Mouse (Mus musculus) heart, embryonic 12.5 days (tissue): ENCODE measurements around the gene Zbtb43. TPM values are rescaled to one million over a fixed set of nuclear protein-coding genes. Genes with fewer than 3 reads are reported as not detected.

Experiments
- ATAC-seq: fragments of 200-750 bp; cut with Nextera tagmentation; 2 replicates; pipeline ENCODE4 v1.8.0; 2017; ENCODE audit warnings: moderate TSS enrichment, moderate library complexity; ENCODE audit not compliant: insufficient number of reproducible peaks, low FRiP score
- H3K27ac ChIP-seq: fragments of 300-500 bp; sonication (generic); 2 replicates; pipeline ENCODE4 v1.5.1; 2016; ENCODE audit warnings: mild to moderate bottlenecking, moderate library complexity; ENCODE audit not compliant: poor library complexity, severe bottlenecking
- H3K27me3 ChIP-seq: fragments of 300-500 bp; sonication (generic); replicated peaks from 2 replicates; pipeline ENCODE4 v1.6.1; 2016; ENCODE audit warnings: mild to moderate bottlenecking, moderate library complexity
- H3K36me3 ChIP-seq: fragments of 300-500 bp; sonication (generic); 2 replicates; pipeline ENCODE4 v1.6.1; 2016; ENCODE audit warnings: mild to moderate bottlenecking, moderate library complexity
- H3K4me1 ChIP-seq: fragments of 300-500 bp; sonication (generic); replicated peaks from 2 replicates; pipeline ENCODE4 v1.6.1; 2016; ENCODE audit warnings: mild to moderate bottlenecking
- H3K4me2 ChIP-seq: fragments of 300-500 bp; sonication (generic); 2 replicates; pipeline ENCODE4 v1.6.1; 2016; ENCODE audit warnings: mild to moderate bottlenecking, moderate library complexity
- H3K4me3 ChIP-seq: fragments of 300-500 bp; sonication (generic); 2 replicates; pipeline ENCODE4 v1.5.1; 2016; ENCODE audit warnings: mild to moderate bottlenecking
- H3K9ac ChIP-seq: fragments of 300-500 bp; sonication (generic); 2 replicates; pipeline ENCODE4 v1.6.1; 2016; ENCODE audit warnings: mild to moderate bottlenecking, moderate library complexity
- H3K9me3 ChIP-seq: fragments of 300-500 bp; sonication (generic); replicated peaks from 2 replicates; pipeline ENCODE4 v1.6.1; 2016; ENCODE audit warnings: mild to moderate bottlenecking, moderate library complexity
- WGBS: fragments of 180-500 bp; shearing (Covaris S2); methylation state at CpG from one replicate; pipeline ENCODE4 v1.1.7; 2016; 5-methylcytosine and 5-hydroxymethylcytosine counted together
- polyA plus RNA-seq: library from polyadenylated mRNA; unstranded; fragments of >200 nt; fragmentation: Nextera tagmentation; extraction: Ambion mirVana; gene quantifications from 2 replicates; pipeline ENCODE4 v1.2.1, GENCODE M21; 2016

Gene Zbtb43
- polyA plus RNA-seq, 1 experiment from 2014 or later = 13.6 TPM

DNA sequence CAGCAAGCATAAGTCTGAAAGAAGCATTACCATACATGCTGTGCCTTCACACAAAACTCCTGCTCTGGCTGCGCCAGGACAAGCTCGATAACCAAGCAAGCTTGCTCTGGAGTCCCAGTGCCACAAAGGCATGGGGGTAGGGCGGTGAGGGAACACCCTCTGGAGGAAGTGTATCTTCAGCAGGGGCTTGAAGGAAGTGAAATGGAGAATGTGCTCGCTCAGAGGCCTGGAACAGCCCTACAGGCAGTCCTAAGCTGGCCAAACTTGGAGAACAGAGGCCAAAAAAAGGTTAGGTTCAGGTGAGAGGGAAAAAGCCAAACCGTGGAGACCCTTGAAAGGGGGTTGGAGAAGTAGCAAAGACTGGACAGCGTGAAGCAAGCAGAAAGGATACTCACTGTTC, 39.0 kb downstream of the Zbtb43 start:
- peaks cover 20% of the 10 kb centered on the region for H3K4me1 ChIP-seq
- WGBS = 43% methylated on average over 6 of the region's 6 CpGs
- peaks cover 18% of the 10 kb centered on the region for H3K36me3 ChIP-seq
- peak overlapping the region; percentile 93 for H3K4me3 ChIP-seq
- 0 out of 2 replicates have a peak, but pooled peaks have one; percentile 33 for ATAC-seq
- H3K9me3 ChIP-seq = no peaks in the 10 kb centered on the region
- peak overlapping the region; percentile 84 for H3K4me2 ChIP-seq
- no peaks in the 10 kb centered on the region for H3K27me3 ChIP-seq
- H3K9ac ChIP-seq = peak overlapping the region; percentile 93
- peak overlapping the region; percentile 69 for H3K27ac ChIP-seq

DNA sequence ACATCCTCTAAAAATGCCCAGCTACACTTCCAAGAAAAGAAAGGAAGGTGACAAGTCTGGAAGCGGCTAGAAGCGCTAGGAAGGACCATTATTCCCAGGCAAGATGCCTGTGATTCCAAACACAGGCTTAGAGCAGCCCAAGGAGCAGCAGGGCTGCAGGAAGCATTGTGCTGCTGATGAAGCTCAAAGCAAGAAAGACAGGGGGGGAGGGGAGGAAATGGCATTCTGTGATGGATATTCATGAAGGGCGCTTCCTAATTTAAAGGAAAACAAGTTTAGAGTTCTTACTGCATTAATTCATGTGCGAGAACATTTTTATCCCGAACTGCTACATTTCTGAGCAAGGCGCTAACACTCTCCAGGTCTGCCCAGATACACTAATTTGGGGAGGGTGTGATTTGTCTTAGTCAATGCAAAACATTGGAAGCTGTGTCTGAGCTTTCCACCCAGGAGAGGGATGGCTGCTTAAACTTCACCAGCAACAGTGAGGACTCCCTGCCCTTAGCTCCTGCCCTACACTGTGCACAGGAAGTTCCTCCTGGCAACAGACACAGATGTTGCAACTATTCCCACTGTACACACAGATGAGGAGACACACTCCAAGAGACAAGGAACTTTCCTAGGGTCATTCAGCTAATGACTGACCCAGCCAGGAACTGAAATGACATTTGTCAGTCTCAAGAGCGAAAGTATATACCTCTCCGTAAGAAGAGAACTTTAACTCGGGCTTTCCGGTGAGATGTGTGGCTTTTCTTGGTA, 41.5 kb downstream of the Zbtb43 start:
- H3K36me3 ChIP-seq = peaks cover 32% of the 10 kb centered on the region
- no peak overlapping the region for H3K27ac ChIP-seq
- no peaks in the 10 kb centered on the region for H3K9me3 ChIP-seq
- no peak overlapping the region for H3K4me3 ChIP-seq
- 79% methylated on average over 10 of the region's 10 CpGs for WGBS
- no peaks in the 10 kb centered on the region for H3K27me3 ChIP-seq
- no peak overlapping the region for H3K4me2 ChIP-seq
- no peak overlapping the region for H3K9ac ChIP-seq
- H3K4me1 ChIP-seq = peaks cover 20% of the 10 kb centered on the region
- ATAC-seq = no peak

DNA sequence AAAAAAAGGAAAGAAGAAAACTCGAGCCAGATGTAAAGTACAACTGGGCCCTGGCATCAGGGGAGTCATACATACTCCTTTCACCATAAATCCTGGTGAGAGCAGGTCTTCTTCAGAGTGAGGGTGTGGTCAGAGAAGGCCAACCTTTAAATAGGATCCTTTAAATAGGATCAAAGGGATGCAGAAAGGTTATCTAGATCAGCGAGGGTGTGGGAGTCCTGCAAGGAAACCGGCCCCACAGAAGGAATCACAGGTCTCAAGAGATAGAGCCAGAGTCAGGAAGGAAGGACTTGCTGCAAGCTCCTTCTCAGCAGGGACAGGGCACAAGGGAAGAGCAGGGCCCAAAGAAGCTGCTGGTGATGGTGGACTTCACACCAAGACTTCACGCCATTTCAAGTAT, 50.9 kb downstream of the Zbtb43 start:
- no peak overlapping the region for H3K4me2 ChIP-seq
- H3K9ac ChIP-seq = no peak overlapping the region
- peaks cover 32% of the 10 kb centered on the region for H3K36me3 ChIP-seq
- no peaks in the 10 kb centered on the region for H3K27me3 ChIP-seq
- ATAC-seq = no peak
- 52% methylated on average over 4 of the region's 4 CpGs for WGBS
- H3K27ac ChIP-seq = no peak overlapping the region
- no peaks in the 10 kb centered on the region for H3K9me3 ChIP-seq
- H3K4me3 ChIP-seq = no peak overlapping the region
- H3K4me1 ChIP-seq = peaks cover 18% of the 10 kb centered on the region

DNA sequence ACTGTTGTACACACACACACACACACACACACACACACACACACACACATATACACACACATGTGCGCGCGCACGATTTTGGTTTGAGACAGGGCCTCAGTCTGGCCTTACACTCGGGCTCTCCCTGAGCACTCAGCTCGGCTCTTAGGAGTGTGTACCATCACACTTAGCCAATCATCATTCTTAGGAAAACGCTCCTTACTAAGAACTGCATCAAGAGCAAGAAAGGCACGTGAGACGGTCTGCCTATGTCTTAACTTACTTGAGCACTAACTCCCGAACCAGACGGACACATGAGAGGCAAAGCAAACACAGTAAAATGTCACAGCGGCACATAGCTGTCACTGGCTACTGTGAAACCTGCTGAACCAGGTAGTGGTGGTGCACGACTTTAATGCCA, 54.3 kb downstream of the Zbtb43 start:
- H3K4me2 ChIP-seq = no peak overlapping the region
- H3K9me3 ChIP-seq = no peaks in the 10 kb centered on the region
- H3K4me3 ChIP-seq = no peak overlapping the region
- WGBS = 85% methylated on average over 13 of the region's 13 CpGs
- no peak overlapping the region for H3K27ac ChIP-seq
- H3K27me3 ChIP-seq = no peaks in the 10 kb centered on the region
- ATAC-seq = no peak
- H3K36me3 ChIP-seq = peaks cover 42% of the 10 kb centered on the region
- H3K9ac ChIP-seq = no peak overlapping the region
- H3K4me1 ChIP-seq = peaks cover 19% of the 10 kb centered on the region

DNA sequence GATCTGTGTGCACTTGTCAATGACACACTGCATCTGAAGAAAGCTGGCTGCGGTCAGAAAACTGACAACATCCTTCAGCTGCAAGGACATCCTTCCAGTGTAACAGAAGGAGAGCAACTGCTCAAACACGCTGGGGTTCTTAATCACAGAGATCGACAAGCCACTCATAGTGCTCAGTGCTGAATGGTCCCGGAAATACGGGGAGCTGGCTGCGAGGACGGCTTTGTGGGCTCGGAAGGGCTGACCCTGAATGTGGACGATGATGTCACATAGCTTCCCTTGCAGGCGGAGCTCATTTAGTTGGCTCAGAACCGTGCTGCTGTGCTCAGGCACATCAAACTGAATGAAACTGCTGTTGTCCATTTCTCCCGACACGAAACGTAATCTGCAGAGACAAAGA, 56.2 kb downstream of the Zbtb43 start:
- ATAC-seq = no peak
- Histone ChIP-seq H3K27ac (no peak overlapping the region), H3K27me3 (no peaks in the 10 kb centered on the region), H3K4me2 (no peak overlapping the region), H3K36me3 (peaks cover 39% of the 10 kb centered on the region), H3K4me1 (peaks cover 13% of the 10 kb centered on the region), H3K9me3 (no peaks in the 10 kb centered on the region), H3K9ac (no peak overlapping the region), H3K4me3 (no peak overlapping the region)
- 73% methylated on average over 14 of the region's 14 CpGs for WGBS

DNA sequence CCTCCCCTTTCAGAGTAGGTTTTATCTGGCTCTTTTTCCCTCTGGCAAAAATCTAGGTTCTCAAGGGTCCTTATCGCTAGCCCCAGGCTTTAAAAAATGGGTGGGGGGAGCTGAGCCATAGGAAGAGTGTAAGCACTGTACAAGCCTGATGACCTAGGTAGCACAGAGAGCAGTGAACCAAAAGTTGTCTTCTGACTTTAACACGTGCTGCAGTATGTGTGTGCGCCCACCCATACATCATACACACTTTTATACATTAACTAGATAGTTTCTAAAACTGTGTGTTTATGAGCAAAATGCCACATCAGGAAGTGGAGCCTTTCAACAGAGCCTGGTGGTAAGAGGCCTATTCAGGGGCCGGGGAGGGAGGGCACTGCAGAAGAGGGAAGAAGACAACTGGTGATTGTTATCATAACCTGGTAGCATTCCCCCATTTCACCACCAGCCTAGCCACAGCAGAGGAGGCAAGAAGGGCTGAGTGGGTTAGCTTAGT, 64.8 kb downstream of the Zbtb43 start:
- Histone ChIP-seq H3K9me3 (no peaks in the 10 kb centered on the region), H3K4me2 (no peak overlapping the region), H3K4me1 (peaks cover 5% of the 10 kb centered on the region), H3K27ac (no peak overlapping the region), H3K9ac (no peak overlapping the region), H3K36me3 (peaks cover 4% of the 10 kb centered on the region; the same call in 1 of the 2 replicates), H3K4me3 (no peak overlapping the region), H3K27me3 (no peaks in the 10 kb centered on the region)
- WGBS = 67% methylated on average over 4 of the region's 4 CpGs
- no peak for ATAC-seq

DNA sequence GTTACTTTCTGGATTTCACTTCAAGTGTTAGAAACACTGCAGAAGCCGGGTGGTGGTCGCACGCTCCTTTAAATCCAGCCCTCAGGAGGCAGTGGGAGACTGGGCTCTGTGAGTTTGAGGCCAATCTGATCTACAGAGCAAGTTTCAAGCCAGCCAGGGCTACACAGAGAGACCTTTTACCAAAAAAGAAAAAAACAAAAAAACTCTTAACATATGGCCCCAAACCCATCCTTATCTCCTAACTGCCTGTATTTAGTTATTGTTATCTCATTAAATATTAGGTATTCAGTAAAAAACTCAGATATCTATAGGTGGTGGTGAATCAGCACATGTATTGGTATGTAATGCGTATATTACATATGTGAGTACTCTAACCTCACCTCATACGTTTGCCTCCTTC, 65.7 kb downstream of the Zbtb43 start:
- Histone ChIP-seq H3K27me3 (no peaks in the 10 kb centered on the region), H3K4me3 (no peak overlapping the region), H3K36me3 (no peaks in the 10 kb centered on the region; the same call in 1 of the 2 replicates), H3K27ac (no peak overlapping the region), H3K9me3 (no peaks in the 10 kb centered on the region), H3K4me2 (no peak overlapping the region), H3K4me1 (peaks cover 5% of the 10 kb centered on the region), H3K9ac (no peak overlapping the region)
- WGBS = 60% methylated on average over 5 of the region's 5 CpGs
- ATAC-seq = no peak

DNA sequence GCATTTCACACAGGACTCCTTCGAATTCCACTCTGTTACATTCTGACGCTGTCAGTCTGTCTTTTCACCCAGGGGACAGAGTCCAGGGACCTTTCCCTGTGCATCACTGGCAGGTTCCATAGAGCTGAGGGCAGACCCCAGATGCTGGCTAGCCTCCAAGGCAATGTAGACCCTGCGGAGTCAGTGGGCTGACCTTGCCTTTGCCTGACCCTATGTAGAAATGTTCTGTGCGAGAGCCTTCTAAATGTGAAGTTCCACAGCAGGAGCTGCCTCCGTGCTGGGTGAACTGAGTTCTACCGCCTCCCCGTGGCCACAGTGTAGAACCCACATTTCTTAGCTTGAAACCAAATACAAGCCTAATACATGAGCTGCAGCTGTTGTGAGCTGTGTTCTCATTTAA, 66.1 kb downstream of the Zbtb43 start:
- H3K27ac ChIP-seq = no peak overlapping the region
- no peak overlapping the region for H3K9ac ChIP-seq
- 25% methylated on average over 7 of the region's 7 CpGs for WGBS
- ATAC-seq = no peak
- H3K9me3 ChIP-seq = no peaks in the 10 kb centered on the region
- H3K4me3 ChIP-seq = no peak overlapping the region
- H3K4me1 ChIP-seq = peaks cover 5% of the 10 kb centered on the region
- H3K36me3 ChIP-seq = no peaks in the 10 kb centered on the region; the same call in 1 of the 2 replicates
- no peak overlapping the region for H3K4me2 ChIP-seq
- H3K27me3 ChIP-seq = no peaks in the 10 kb centered on the region

DNA sequence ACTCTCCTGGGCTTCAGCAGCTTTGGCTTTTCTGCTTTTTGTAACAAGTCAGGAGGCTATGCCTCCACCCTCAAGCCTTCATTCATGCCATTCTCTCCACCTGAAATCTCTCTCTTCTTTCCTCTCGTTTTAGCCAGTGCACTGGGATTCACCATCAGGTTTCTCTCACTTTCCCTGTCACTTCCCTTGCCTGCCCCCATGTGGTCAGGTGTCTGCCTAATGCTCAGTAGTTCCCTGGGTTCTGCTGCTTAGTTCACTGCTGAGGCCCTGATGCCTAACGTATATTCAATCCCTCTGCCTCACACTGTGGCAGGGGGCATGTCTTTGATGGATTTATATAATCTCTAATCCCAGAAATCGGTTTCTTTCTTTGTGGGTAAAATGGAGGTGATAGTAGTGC, 67.1 kb downstream of the Zbtb43 start:
- no peak overlapping the region for H3K27ac ChIP-seq
- WGBS = 30% methylated on average over 3 of the region's 3 CpGs

DNA sequence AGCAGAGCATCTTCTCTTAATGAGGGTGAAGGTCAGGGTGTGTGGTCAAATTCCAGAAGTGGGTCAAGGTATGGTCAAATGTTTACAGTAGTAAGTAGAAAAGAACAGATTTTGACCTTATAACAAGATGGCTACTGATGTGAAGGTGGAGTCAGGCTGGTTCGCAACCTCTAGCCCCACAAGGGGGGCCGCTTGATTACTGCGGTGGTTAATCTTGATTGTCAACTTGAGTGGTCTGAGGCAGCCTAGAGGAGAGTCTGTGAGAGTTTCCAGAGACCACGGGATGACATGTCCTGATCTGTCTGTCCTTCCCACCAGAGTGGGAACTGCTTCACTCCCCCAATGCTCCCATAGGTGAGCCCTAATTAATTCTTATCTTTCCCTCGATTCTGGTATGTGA, 67.8 kb downstream of the Zbtb43 start:
- Histone ChIP-seq H3K9ac (no peak overlapping the region), H3K9me3 (no peaks in the 10 kb centered on the region), H3K27ac (no peak overlapping the region), H3K36me3 (no peaks in the 10 kb centered on the region), H3K4me2 (no peak overlapping the region), H3K4me1 (no peaks in the 10 kb centered on the region), H3K27me3 (no peaks in the 10 kb centered on the region), H3K4me3 (no peak overlapping the region)
- no peak for ATAC-seq
- 48% methylated on average over 5 of the region's 5 CpGs for WGBS

More for the DNA sequence above, 67.1 kb downstream of the Zbtb43 start:
- no peak overlapping the region for H3K9ac ChIP-seq
- no peak for ATAC-seq
- no peaks in the 10 kb centered on the region for H3K27me3 ChIP-seq
- no peak overlapping the region for H3K4me2 ChIP-seq
- H3K4me3 ChIP-seq = no peak overlapping the region
- no peaks in the 10 kb centered on the region for H3K9me3 ChIP-seq
- H3K4me1 ChIP-seq = peaks cover under 1% of the 10 kb centered on the region
- no peaks in the 10 kb centered on the region; the same call in 1 of the 2 replicates for H3K36me3 ChIP-seq
